Mouse (Mus musculus) embryonic fibroblast, embryonic 13.5 days (primary cell): ENCODE results near the gene Ahnak2. TPM values are rescaled to one million over a fixed set of nuclear protein-coding genes. Genes with fewer than 3 reads are reported as not detected.
A peak's percentile ranks its signal among the peaks of the same experiment; 100 is the strongest.

Experiments
- H3K27ac ChIP-seq: 2 replicates; pipeline ENCODE4 v1.5.1; 2012; ENCODE audit warnings: low read length, control low read depth, inconsistent platforms; ENCODE audit not compliant: insufficient read depth
- H3K4me1 ChIP-seq: 2 replicates; pipeline ENCODE4 v1.6.1; 2011; ENCODE audit warnings: low read length; ENCODE audit not compliant: control insufficient read depth, insufficient read depth
- H3K4me3 ChIP-seq: 2 replicates; pipeline ENCODE4 v1.5.1; 2011; ENCODE audit warnings: mild to moderate bottlenecking, control low read depth, low read length; ENCODE audit not compliant: insufficient read depth
- CTCF ChIP-seq: IDR thresholded peaks from 2 replicates; pipeline ENCODE4 v1.5.1; 2011; ENCODE audit warnings: mild to moderate bottlenecking, control low read depth, low read length, moderate library complexity, borderline replicate concordance; ENCODE audit not compliant: insufficient read depth
- POLR2A ChIP-seq: IDR thresholded peaks from 2 replicates; pipeline ENCODE4 v1.6.1; 2011; ENCODE audit warnings: low read depth, mild to moderate bottlenecking, control low read depth, low read length, moderate library complexity
- polyA plus RNA-seq: library from polyadenylated mRNA; stranded (reverse); fragments of >200 nt; gene quantifications from 2 replicates; pipeline ENCODE4 v1.2.4, GENCODE M21; 2011; ENCODE audit warnings: low read depth; ENCODE audit not compliant: missing spikeins, insufficient read length

Gene Ahnak2
- polyA plus RNA-seq, 1 experiment = 170 TPM

DNA sequence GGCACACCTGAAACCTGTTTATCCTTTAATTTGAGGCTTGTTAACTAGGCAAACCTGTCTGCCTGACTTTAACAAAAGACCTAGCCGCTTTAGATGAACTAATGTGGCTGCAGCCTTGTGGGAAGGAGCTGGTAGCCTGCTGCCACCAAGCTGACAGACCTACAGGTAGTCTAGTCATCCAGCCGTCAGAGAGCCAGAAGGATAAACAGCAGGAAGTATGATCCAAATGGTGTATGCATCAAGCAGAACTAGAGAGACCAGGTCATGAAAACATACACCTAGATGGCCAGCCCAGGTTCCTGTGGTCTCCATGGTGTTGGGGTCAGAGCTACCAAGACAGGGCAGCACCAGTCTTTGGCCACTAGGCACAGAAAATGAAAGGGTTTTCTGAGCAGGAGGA lies 32.6 kb upstream of the Ahnak2 start:
- Histone ChIP-seq H3K27ac (no peak overlapping the region), H3K4me3 (no peak overlapping the region), H3K4me1 (no peaks in the 10 kb centered on the region; the same call in none of the 2 replicates)
- TF ChIP-seq CTCF (no peak), POLR2A (no peak)

DNA sequence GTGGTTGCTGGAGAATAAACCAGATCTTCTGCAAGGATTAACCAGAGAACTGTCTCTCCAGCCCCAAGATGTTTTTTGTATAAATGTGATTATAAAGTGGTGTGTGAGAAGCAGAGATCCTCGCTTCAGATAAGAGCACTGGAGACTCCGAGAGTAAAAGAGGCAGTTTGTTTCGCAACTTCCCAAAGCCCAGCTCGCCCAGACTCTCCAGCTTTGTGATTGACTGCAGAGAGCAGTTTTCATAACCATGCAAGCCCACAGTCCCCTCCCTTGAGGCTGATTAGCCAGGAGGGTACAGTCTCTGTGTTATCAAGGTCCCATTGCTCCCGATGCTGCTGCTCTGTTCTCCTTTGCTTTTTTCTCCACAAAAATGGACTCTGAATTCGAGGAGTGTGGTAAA lies 31.1 kb upstream of the Ahnak2 start:
- no peaks in the 10 kb centered on the region; the same call in none of the 2 replicates for H3K4me1 ChIP-seq
- TF ChIP-seq CTCF = no peak
- no peak for TF ChIP-seq POLR2A
- H3K4me3 ChIP-seq = no peak overlapping the region
- H3K27ac ChIP-seq = no peak overlapping the region

DNA sequence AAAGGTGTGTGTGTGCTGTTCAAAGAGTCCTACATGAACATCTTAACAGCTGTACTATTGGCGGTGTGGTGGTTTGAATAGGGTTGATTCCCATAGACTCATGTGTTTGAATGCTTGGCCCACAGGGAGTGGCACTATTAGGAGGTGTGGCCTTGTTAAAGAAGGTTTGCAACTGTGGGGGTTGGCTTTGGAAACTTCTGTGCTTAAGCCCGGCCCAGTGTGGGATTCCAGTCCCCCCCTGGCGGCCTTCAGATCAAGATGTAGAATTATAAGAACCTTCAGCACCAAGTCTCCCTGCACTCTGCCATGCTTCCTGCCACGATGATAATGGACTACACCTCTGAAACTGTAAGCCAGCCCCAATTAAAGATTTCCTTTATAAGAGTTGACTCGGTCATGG lies 30.0 kb upstream of the Ahnak2 start:
- Histone ChIP-seq H3K4me3 (no peak overlapping the region), H3K4me1 (no peaks in the 10 kb centered on the region; the same call in none of the 2 replicates), H3K27ac (no peak overlapping the region)
- TF ChIP-seq CTCF = no peak
- TF ChIP-seq POLR2A = no peak

DNA sequence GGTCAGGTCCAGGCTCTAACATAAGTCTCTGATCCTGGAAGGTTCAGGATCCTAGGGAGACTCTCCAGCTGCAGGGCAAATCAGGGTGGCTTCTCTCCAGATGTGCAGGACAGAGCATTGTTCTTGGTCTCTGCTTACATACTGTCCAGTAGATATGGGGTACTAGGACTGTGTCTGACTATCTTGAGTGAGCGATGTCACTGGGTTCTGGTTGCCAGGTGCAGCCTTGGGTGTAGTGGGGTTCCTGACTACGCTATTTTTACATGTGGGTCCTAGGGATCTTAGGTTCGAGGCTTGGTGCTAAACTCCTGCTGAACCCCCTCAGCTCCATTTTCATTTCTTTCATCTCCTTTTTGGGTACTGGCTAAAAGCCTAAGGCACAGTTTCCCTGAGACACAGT lies 28.1 kb upstream of the Ahnak2 start:
- Histone ChIP-seq H3K4me3 (peak overlapping the region; percentile 86), H3K4me1 (peaks cover 12% of the 10 kb centered on the region), H3K27ac (no peak overlapping the region)
- TF ChIP-seq CTCF = no peak
- no peak for TF ChIP-seq POLR2A

DNA sequence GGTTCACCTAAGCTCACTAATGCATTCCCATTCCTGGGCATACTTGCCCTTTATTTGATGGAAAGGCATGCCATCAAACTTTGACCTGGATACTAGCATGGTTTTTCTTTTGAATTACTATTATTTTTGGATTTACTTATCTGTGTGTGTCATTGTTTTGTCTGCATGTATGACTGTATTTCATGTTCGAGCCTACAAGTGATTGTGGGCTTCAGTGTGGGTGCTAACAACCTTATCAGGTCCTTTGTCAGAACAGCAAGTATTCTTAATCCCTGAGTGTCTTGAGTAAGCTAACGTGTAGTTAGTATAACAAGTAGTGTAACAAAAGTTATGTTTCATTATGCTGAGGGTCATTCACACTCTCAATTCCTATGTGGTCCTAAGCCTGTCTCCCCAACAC lies 27.7 kb upstream of the Ahnak2 start:
- Histone ChIP-seq H3K4me3 (peak overlapping the region; percentile 86), H3K4me1 (peaks cover 12% of the 10 kb centered on the region), H3K27ac (peak overlapping the region; percentile 54; the same call in 1 of the 2 replicates)
- TF ChIP-seq POLR2A (no peak), CTCF (no peak)

DNA sequence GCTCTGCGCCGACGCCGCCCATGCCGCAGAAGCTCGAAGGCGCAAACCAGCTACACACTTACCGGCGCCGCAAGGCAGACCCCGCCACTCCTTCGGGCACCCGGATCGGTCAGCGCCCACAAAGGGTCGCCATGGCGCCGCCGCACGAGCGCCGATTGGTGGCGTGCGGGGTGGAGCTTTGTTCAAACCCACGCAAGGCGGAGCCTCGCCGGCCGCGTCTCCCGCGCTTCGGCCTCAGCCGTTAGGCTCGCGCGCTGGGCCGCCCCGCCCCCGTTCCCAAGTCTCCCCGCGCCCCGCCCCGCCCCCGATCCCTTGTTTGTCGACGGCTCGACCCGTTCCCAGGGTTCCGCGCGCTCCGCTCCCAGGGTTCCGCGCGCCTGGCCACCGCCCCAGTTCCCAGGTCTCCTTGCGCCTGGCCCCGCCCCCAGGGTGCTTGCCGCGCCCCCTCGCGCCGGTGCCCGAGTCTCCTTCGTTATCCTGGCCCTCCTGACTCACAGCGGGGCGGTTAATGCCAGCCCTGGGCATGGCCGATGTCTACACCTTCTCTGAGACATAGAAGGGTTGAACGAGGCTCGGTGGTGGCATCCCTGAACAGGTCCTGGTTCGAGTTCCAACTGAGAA lies 26.9 kb upstream of the Ahnak2 start, which contains the start of gene Cdca4:
TSS of gene Cdca4 (minus strand) at position 180 of the 621 bp plus-strand sequence.
- TF ChIP-seq POLR2A (peak; percentile 95), CTCF (no peak)

DNA sequence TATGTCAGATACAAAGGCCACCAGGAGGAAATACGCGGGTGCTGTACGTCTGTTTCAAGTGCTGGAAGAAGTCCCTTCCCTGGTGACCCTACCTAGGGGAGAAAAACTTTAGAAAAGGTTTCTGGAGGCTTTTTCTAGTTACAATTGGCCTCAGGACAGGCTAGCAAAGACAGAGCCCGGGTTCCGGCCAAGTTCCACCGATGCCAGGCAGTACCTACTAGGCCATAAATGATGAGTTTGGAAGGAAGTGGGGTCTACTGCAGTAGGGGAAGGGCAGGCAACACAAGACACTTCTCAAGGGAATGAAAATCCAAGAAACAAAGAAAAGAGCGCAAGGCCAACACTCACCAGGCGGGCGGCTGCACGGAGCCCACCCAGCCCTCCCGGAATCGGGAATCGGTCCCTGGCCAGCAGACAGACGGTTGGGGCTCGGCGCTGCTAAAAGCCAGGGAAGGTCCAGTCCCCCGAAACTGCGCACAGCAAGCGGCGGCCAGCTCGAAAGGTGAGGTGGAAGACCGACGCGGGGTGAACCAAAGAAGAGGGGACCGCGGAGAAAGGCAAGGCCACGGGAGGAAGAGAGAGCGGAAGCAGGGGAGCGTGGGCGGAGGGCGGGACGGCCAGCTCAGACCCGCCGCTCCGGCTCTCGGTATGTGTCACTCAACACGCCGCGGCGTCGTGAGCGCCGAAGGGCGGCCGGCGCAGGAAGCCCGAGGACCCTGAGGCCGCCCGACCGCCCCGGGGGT lies 26.2 kb upstream of the Ahnak2 start:
- H3K4me3 ChIP-seq = peak overlapping the region; percentile 97
- H3K4me1 ChIP-seq = peaks cover 15% of the 10 kb centered on the region
- peak overlapping the region; percentile 95 for H3K27ac ChIP-seq
- TF ChIP-seq CTCF (no peak), POLR2A (no peak; the same call in none of the 2 replicates)

More for the DNA sequence above, 26.9 kb upstream of the Ahnak2 start, which contains the start of gene Cdca4:
- peak within 1 kb of the TSS; percentile 97 for H3K4me3 ChIP-seq
- H3K4me1 ChIP-seq = peaks cover 13% of the 10 kb centered on the region
- H3K27ac ChIP-seq = peak within 1 kb of the TSS; percentile 95

DNA sequence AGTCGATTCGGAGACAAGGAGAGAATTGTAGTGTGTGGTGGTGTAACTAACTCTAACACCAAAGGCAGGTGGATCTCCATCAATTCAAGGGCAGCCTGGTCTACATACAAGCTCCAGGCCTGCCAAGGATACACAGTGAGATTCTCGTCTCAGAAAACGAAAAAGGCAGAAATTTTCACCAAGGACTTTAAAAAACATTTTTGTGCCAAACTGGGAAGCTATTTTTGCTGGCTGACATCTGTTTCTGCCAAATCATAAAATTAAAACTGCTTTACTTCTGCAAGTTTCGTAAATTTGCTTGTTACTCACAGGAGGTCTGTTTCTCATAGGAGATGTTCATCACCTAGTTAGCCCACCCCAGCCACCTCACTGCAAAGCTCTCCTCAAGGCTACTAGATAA lies 23.4 kb upstream of the Ahnak2 start:
- Histone ChIP-seq H3K27ac (no peak overlapping the region), H3K4me1 (peaks cover 18% of the 10 kb centered on the region), H3K4me3 (no peak overlapping the region)
- no peak for TF ChIP-seq CTCF
- no peak for TF ChIP-seq POLR2A

DNA sequence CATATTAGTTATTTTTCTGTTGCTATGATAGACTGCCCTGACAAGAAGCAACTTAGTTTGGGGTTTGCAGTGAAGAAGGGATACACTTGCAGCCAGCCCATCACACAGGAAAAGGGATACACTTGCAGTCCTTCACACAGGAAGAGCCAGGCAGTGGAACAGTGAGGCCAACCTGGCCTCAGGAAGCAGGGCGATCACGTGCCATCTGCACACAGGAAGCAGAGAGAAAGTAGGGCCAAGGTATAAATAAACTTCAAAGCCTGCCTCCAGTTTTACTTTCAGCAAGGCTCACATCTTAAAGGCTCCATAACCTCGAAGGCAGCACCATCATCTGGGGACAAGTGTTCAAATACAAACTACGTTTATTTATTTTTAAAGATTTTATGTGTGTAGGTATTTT lies 20.8 kb upstream of the Ahnak2 start:
- Histone ChIP-seq H3K27ac (peak overlapping the region; percentile 3; the same call in 1 of the 2 replicates), H3K4me1 (peaks cover 18% of the 10 kb centered on the region), H3K4me3 (no peak overlapping the region)
- no peak for TF ChIP-seq POLR2A
- no peak for TF ChIP-seq CTCF

DNA sequence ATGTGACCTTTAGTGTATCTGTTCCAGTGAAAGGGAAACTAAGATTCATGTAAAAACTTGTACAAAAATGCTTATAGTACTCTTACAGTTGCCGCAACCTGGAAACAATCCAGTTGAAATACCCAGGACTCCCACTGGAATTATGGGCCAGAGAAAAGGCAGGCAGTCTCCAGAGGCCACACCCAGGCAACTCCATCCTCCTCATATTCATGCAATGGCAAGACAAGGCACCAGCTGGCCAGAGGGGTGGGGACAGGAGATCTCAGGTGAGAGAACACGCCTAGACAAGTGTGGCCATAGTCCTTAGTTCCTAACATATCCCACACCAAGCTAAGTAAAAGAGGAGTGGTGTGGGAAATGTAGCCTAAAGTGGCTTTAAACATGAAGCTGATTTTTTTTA lies 20.2 kb upstream of the Ahnak2 start:
- Histone ChIP-seq H3K27ac (peak overlapping the region; percentile 3; the same call in 1 of the 2 replicates), H3K4me1 (peaks cover 18% of the 10 kb centered on the region), H3K4me3 (no peak overlapping the region)
- TF ChIP-seq POLR2A = no peak
- TF ChIP-seq CTCF = no peak
